Mouse (Mus musculus) C2C12 (cell line): ENCODE results near the gene Lilra6.

Experiments used
- CTCF ChIP-seq: IDR thresholded peaks from one replicate; pipeline ENCODE4 v1.5.1; 2011; ENCODE audit not compliant: control insufficient read depth, insufficient read depth, insufficient read length
- MAX ChIP-seq: IDR thresholded peaks from one replicate; pipeline ENCODE4 v1.6.1; 2011; ENCODE audit warnings: mild to moderate bottlenecking, control low read depth
- USF1 ChIP-seq: IDR thresholded peaks from one replicate; pipeline ENCODE4 v1.6.1; 2011; ENCODE audit warnings: low read depth, mild to moderate bottlenecking, control low read depth, moderate library complexity

GRCm38 (mm10) chr7:3903704-3904103 lies 11.6 kb downstream of the Lilra6 start:
- TF ChIP-seq CTCF (no peak), MAX (no peak), USF1 (no peak)
